In the genomic region with DNA sequence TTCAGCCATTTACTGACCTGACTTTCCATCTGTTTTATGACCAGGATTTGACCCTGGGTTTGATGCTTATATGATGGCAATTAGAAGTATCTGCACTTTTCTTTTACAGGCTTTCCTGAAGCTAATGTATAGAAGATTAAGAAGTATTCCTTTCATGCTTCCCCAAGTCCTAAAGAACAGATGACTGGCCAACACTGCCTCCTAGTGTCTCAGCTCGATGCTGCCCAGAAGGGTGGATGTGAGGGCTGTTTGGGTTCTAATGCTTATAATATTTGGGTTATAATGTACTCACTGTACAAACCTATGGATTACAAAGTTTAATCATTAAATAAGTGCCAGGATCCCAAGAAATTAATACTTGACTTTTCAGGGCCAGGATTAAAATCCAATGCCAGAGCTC, we compare ENCODE assay signal across 9 mouse cellular contexts. TPM values are rescaled to one million over a fixed set of nuclear protein-coding genes. Genes with fewer than 3 reads are reported as not detected.
DNase-seq lines count a peak whose midpoint lies in the region; ATAC-seq and TF ChIP-seq lines count a peak whose summit lies in the region.
"Had no signal": no experiment of that assay in that cellular context is flagged by ENCODE, and none has a peak within 500 bp of the region (broad histone marks: within the 10 kb centered on the region; RNA-seq: fewer than 3 reads in every experiment).

No protein-coding gene starts in this region.

- 0% methylated on average over 1 of the region's 1 CpGs for WGBS in liver, adult 2 months
- 14% methylated on average over 1 of the region's 1 CpGs for WGBS in liver, embryonic 12.5 days (ENCODE audit: insufficient replicate concordance)

- DNase-seq in cerebellum, adult 11 months = peak; percentile 45
- DNase-seq in liver, adult 2 months (ENCODE audit: extremely low read depth, low read depth, low spot score) = peak; percentile 5
- peak; percentile 76 for DNase-seq in adrenal gland, postnatal 10 days
- DNase-seq in embryo, embryonic 11.5 days (ENCODE audit: low read depth, low spot score) = peak; percentile 11
- DNase-seq in left cerebral cortex, postnatal 36 days (ENCODE audit: low spot score in 2 of 2) = peak; percentile 14 to 33
- DNase-seq in splenic B cell, adult 2 months (ENCODE audit: low read depth, low spot score) = peak; percentile 66

- no peaks in the 10 kb centered on the region for H3K9me3 ChIP-seq in liver, embryonic 12.5 days (replicated peaks)
- H3K9me3 ChIP-seq: heart, embryonic 15.5 days had no signal

- H3K9ac ChIP-seq in liver, adult 2 months (ENCODE audit: low read depth, low read length) = no peak overlapping the region
- no peak overlapping the region for H3K9ac ChIP-seq in liver, embryonic 12.5 days
- H3K9ac ChIP-seq: heart, embryonic 15.5 days had no signal

- H3K4me2 ChIP-seq in liver, embryonic 12.5 days = no peak overlapping the region
- H3K4me2 ChIP-seq: heart, embryonic 15.5 days had no signal

- H3K4me1 ChIP-seq in liver, adult 2 months (ENCODE audit: control insufficient read depth, insufficient read depth, low read length) = no peaks in the 10 kb centered on the region
- H3K4me1 ChIP-seq in liver, embryonic 12.5 days = no peaks in the 10 kb centered on the region
- H3K4me1 ChIP-seq: heart, embryonic 15.5 days had no signal

- no peaks in the 10 kb centered on the region for H3K27me3 ChIP-seq in liver, adult 2 months (ENCODE audit: control insufficient read depth, insufficient read depth, low read length)
- no peaks in the 10 kb centered on the region for H3K27me3 ChIP-seq in liver, embryonic 12.5 days (replicated peaks)
- H3K27me3 ChIP-seq in splenic B cell, adult 2 months (ENCODE audit: control insufficient read depth, insufficient read depth, low read length, poor library complexity, severe bottlenecking) = no peaks in the 10 kb centered on the region
- H3K27me3 ChIP-seq: heart, embryonic 15.5 days had no signal

- ATAC-seq in cerebellum, adult (ENCODE audit: insufficient number of reproducible peaks, low FRiP score, low TSS enrichment) = no peak
- no peak for ATAC-seq in liver, embryonic 12.5 days

- peak; percentile 69 for TF ChIP-seq CTCF in liver, adult 2 months (IDR thresholded peaks at IDR 0.05; ENCODE audit: low read depth, low read length)

- no peaks in the 10 kb centered on the region for H3K79me2 ChIP-seq in liver, adult 2 months (ENCODE audit: control insufficient read depth, insufficient read depth, low read length)

- TF ChIP-seq POLR2A in liver, adult 2 months (IDR thresholded peaks at IDR 0.05; ENCODE audit: extremely low read depth, insufficient read depth, low read length) = no peak

- no peak overlapping the region for H3K4me3 ChIP-seq in liver, adult 2 months (ENCODE audit: insufficient read depth, low read depth, low read length)
- no peak overlapping the region for H3K4me3 ChIP-seq in liver, embryonic 12.5 days
- H3K4me3 ChIP-seq: heart, embryonic 15.5 days had no signal

- intact Hi-C loops in left cerebral cortex, postnatal 36 days (cut with DNase I) = loop anchor here (2.0 to 10.0 kb wide), 2 partner anchors 240 to 314 kb away; partner anchors contain the start of gene Kmt2c

- no peak overlapping the region for H3K27ac ChIP-seq in liver, adult 2 months (replicated peaks; ENCODE audit: insufficient read depth, low read depth, low read length)
- H3K27ac ChIP-seq in liver, embryonic 12.5 days = no peak overlapping the region
- H3K27ac ChIP-seq: heart, embryonic 15.5 days had no signal

- H3K36me3 ChIP-seq in liver, adult 2 months (ENCODE audit: control insufficient read depth, insufficient read depth, low read length) = no peaks in the 10 kb centered on the region
- H3K36me3 ChIP-seq in liver, embryonic 12.5 days = no peaks in the 10 kb centered on the region
- H3K36me3 ChIP-seq in splenic B cell, adult 2 months (ENCODE audit: control insufficient read depth, insufficient read depth, low read length, poor library complexity, severe bottlenecking) = no peaks in the 10 kb centered on the region
- H3K36me3 ChIP-seq: heart, embryonic 15.5 days had no signal

RNA-seq across cellular contexts. Expression of gene Actr3b, which starts 25.5 kb away (rescaled TPM):
- total RNA-seq in liver, adult 2 months (2014; rRNA removed) = 0.18 and 0.20 TPM in 2 replicates
- 0.07 TPM in 1 of 2 replicates, not detected in the other for polyA plus RNA-seq in liver, adult 2 months (2012; rRNA removed)
- 0.91 and 1.0 TPM in 2 replicates for polyA plus RNA-seq in liver, embryonic 12.5 days (2016; fragmentation: Nextera tagmentation; extraction: Ambion mirVana)
- total RNA-seq in adrenal gland, postnatal 10 days (2021) = 1 to 10 TPM; 7.2 to 7.7 TPM
- 100 to 1,000 TPM; 122 to 133 TPM for total RNA-seq in left cerebral cortex, postnatal 36 days (2021)

RNA-seq across cellular contexts. Expression of gene Xrcc2, which starts 28.7 kb away (rescaled TPM):
- 1.6 and 1.8 TPM in 2 replicates for total RNA-seq in liver, adult 2 months (2014; rRNA removed)
- 1.1 and 1.4 TPM in 2 replicates for polyA plus RNA-seq in liver, adult 2 months (2012; rRNA removed)
- 8.0 and 8.9 TPM in 2 replicates for polyA plus RNA-seq in liver, embryonic 12.5 days (2016; fragmentation: Nextera tagmentation; extraction: Ambion mirVana)
- 1 to 10 TPM; 5.1 to 7.5 TPM for total RNA-seq in adrenal gland, postnatal 10 days (2021)
- total RNA-seq in left cerebral cortex, postnatal 36 days (2021) = 1 to 10 TPM; 5.0 to 5.9 TPM

Comparison
In these comparisons a context has a peak if more than half of its experiments do, and no peak if none do; other contexts are left out.
1. DNase-seq: peak in every context shown above with its lines; median percentile 76 in adrenal gland, postnatal 10 days; 66 in splenic B cell, adult 2 months; 45 in cerebellum, adult 11 months; 24 in left cerebral cortex, postnatal 36 days; 11 in embryo, embryonic 11.5 days; 5 in liver, adult 2 months.
2. RNA of gene Actr3b, which starts 25.5 kb away (total RNA-seq): 122 to 133 TPM in left cerebral cortex, postnatal 36 days; 7.2 to 7.7 TPM in adrenal gland, postnatal 10 days and 0.18 to 0.20 TPM in liver, adult 2 months; every median in the first group is over 10 times any median in the second.